Mouse (Mus musculus) adrenal gland, postnatal 10 days (tissue): ENCODE results near the gene Dysf. TPM values are rescaled to one million over a fixed set of nuclear protein-coding genes. Genes with fewer than 3 reads are reported as not detected.
A peak's percentile ranks its signal among the peaks of the same experiment; 100 is the strongest.
"Not testable (repeated sequence)": the region's sequence is repeated elsewhere in the genome, so short reads cannot be mapped to it uniquely, and the experiment has no call there.

ENCODE experiments used
- DNase-seq: peaks from one replicate; pipeline ENCODE4 v3.0.0; 2021; ENCODE audit warnings: mixed read lengths
- long read RNA-seq, 2 experiments: library from polyadenylated mRNA; stranded (forward); transcript quantifications; one replicate each; pipeline ENCODE4 v2.0.0; 2021
- total RNA-seq, 2 experiments: library from RNA; stranded (reverse); gene quantifications; 2 replicates each; pipeline ENCODE4 v1.2.3; 2021

Gene Dysf
- total RNA-seq: 10 to 100 TPM; 35.0 to 51.6 TPM
- long read RNA-seq, experiment 1, partial matches to known transcripts: 6 of 34 reads
- long read RNA-seq, experiment 1, other reads (novel, unspliced or antisense): 28 of 34 reads
- long read RNA-seq, experiment 2, partial matches to known transcripts: 4 of 22 reads
- long read RNA-seq, experiment 2, other reads (novel, unspliced or antisense): 18 of 22 reads

DNA sequence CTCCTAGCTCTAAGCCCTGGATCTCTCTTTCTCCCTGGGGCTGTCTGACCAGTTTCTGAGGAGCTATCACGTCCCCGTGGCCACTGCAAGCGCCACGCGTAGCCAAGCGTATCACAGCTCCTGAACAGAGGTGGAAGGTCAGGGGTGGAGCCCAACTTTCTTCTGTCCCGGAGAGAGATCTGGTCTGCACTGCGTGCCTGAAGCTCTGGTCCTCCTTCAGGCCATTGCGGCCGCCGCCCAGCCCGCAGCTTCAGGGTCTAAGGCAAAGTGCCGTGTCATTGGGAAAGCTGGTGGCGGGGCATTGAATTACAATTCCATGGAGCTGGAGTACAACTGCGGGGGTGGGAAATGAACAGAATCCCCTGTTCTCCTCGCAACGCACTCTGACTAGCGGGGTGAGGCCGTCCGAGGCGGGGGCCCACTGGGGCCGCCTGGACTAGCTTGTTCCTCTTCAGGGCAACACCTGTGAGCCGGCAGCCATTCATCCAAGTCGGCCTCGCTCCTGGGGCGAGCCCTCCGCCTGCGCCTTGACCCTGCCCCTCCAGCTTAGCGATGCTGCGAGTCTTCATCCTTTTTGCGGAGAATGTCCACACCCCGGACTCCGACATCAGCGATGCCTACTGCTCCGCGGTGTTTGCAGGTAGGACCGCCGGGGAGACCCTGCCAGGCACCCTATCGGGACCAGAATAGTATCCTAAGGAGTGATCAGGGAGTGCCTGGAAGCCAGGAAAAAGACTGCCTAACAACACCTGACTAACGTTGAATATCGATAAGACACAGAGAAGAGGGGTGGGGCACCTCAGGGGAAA lies at the start of gene Dysf:
TSS of gene Dysf (plus strand) at position 228 of the 809 bp plus-strand sequence.
- DNase-seq: peak; percentile 64

GRCm38 (mm10) chr6:83987642-83988041 lies 20.7 kb upstream of the Dysf start:
- DNase-seq: no peak

- no peak for DNase-seq
Measured at GRCm38 (mm10) chr6:84002716-84003115, 5.7 kb upstream of the Dysf start.

DNA sequence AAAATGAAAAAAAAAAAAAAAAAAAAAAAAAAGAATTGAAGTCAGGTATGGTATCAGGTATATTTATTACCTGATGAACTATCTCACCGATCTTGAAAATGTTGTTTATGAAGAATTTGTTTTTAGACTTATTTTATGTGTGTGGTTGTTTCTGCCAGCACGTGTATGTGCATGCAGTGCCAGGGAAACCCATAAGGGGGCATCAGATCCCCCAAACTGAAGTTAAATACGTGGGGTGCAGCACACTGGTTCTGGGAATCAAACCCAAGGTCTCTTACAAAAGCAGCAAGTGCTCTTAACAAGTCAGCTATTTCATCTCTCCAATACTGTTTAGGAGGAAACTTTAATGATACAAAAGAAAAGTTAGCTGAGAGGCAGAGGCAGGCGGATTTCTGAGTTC lies 4.1 kb upstream of the Dysf start:
- DNase-seq: no peak

DNA sequence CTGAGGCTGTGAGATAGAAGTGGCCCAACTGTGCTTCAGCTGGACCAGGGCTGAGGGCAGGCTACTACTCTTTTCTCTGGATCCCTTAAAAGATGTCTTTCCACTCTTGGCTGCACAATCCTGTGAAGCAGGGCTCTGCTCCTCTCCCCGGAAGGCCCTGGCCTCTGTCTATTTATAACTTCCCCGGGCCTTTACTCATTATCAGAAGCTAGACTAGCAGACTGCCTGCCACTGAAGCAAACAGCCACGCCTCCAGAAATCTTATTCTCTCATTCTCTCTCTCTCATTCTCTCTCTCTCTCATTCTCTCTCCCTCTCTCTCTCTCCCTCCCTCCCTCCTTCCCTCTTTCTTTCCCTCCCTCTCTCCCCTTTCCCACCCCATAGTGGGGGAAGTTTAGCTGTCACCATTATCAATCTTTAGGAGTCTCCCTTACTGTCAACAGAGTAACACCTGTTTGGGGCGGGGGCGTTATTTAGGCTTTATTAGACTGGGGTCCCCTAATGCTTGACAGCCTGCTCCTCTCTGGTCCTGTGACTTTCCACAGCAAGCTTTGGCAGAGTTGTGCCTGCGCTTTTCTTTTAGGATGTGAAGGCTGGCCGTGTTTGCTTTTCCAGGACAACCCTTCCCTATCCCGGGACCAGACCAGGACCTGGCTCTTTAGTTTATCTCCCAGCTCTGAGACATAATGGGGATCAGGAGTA lies 932 bp downstream of the Dysf start:
- DNase-seq: no peak

DNA sequence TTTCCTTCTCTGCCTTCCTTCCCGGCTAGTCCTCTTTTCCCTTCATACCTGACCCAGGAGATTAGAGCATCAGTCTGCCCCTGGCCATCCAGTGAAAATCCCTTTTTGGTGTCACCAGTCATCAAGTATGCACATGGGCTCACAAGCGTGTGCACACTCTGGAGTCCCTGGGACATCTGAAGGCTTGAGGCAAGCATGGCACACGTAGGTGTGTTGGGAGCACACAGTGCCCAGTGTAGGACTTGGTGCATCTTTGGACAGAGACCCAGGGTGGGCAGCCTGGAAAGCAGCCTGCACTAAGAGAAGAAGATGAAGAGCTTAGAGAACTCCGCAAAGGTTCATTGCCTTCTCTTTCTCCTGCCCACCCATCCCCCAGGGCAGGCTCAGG lies 1.5 kb downstream of the Dysf start:
- DNase-seq: no peak

DNA sequence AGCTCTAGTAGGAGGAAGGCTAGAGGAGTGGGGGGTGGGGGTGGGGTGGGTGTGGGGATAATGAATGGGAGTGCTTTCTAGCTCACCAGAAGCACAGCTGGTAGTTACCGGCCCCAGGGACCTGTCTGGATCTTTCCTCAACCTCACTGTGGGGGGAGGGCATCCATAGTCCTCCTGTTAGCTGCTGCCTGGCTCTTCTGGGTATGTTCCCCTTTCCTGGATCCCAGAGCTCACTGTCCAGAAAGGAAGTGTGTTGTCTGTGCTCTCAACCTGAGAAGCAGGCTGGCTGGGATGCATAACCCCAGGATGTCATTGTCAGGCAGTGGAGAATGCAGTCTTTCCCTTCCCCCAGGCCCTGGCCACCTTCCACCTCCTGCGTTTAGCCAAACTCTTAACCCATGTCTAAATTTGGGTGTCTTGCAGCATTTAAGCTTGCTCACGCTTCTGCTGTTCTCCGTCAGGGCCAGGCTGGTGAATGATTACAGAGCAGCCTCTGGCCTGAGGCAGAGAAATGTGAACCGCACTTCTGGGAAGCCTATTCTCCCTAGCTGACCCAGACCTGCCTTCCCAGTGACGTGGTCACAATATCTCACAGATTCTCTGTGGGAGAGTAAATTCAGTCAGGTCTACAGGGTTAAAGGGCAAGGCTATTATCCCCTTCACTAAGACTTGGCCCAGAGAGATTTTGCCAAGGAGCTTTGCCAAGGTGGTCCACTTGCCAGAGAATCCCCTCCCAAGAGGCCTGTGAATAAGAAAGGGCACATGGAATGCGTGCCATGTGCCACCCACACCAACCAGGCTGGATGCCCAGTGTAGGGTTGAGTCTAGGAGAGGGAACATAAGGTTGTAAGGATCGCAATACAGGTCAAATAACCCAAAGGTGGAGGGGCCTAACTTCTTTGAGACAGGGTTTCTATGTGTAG lies 2.2 kb downstream of the Dysf start:
- DNase-seq: peak; percentile 70

GRCm38 (mm10) chr6:84014961-84015683 lies 6.7 kb downstream of the Dysf start:
- DNase-seq: peak; percentile 78

DNA sequence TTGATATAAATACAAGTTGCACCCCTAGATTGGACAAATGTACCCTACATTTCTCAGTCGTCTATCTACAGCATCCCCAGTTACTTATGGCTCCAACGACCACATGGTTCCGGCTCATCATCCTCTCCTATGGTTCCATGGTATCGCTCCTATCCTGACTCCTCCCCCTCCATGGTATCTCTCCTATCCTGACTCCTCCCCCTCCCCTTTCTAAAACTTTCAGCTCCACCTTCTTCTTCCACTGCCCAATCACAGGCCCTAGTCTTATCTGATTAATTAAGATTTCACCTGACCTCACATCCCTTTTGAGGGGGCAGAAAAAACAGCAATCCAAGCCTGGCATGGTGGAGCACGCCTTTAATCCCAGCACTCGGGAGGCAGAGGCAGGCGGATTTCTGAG lies 8.5 kb downstream of the Dysf start:
- no peak for DNase-seq

GRCm38 (mm10) chr6:84017392-84017791 lies 9.0 kb downstream of the Dysf start:
- no peak for DNase-seq

DNA sequence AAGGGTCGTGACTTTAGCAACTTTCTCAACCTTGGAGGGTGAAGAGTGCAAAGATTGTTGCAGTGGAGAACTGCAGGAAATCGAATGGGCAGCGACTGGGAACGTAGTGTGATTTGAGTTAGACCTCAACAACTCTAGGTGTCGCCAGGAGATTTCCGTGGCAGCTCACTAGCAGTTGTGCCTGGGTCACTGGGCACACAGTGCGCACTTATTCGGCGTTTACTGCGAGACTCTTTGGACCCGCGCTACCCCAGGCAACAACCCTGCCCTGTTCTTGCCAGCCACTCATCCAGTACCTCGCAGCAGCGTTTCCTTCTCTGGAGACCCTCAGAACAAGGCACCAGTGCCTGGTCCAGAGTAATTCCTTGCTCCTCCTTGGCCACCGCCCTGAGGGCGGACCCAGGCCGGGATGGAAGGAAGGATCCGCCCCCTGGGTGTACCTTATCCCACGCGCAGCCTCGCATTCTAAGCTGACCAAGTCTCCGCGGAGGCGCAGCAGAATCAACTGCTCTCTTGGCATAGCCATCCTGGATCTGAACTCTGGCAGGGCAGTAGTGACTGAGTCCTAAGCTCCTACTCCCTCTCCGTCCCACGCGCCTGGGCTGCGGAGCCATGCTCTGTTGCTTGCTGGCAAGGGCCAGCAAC lies 10.6 kb downstream of the Dysf start:
- DNase-seq: peak; percentile 80

DNA sequence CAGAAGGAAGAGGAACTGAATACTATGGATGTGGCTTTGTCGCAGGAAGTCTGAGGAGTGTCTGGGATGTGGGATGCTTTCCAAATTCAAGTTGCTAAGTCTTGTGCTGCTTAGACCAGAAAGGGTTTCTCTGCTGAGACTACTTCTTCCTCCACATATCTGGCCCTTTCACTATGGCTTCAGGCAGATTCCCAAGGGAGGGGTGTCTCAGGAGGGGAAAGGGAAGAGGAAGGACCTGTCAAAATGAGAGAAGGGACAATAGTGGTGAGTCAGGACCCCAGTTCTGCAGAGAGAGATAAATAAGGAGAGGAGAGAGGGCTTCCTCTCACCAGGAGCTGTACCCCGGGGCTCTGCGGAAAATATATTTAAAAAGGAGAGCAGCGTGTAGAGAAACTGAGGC lies 11.6 kb downstream of the Dysf start:
- no peak for DNase-seq

- DNase-seq: no peak
Measured at GRCm38 (mm10) chr6:84021990-84022389, 13.6 kb downstream of the Dysf start.

DNA sequence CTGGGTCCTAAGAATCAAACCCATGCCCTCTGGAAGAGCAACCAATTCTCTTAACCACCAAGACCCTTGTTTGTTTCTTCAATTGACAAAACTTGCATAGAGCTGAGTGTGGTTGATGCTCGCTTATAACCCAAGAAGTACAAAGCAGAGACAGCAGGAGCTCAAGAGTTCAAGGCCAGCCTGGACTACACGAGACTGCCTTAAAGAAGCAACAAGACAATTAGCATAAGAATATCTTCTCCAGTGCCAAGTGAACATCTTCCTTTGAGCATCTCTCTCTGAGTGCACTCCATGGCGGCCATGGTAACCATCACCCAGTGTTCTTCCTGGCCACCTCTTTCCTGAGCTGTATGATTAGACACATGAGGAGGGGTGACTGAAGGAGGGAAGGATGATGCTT lies 17.2 kb downstream of the Dysf start:
- DNase-seq: no peak

DNA sequence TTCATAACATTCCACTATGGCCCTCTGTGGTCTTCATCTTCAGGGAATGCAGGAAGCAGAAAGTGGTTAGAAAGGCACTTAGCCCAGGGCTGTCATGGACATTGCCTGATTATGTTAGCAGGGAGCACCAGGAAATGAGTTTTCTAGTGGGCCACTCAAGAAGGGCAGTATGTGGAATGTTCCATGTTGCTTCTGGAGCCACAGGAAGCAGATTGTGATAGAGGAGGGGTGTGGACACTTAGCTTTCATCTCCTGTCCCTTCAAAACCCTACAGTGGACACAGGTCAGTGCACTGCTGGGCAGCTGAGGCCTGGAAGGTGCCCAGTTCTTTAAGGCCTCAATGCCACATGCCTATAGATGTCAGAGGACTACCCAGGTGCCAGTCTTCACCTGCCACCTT lies 20.4 kb downstream of the Dysf start:
- no peak for DNase-seq

DNA sequence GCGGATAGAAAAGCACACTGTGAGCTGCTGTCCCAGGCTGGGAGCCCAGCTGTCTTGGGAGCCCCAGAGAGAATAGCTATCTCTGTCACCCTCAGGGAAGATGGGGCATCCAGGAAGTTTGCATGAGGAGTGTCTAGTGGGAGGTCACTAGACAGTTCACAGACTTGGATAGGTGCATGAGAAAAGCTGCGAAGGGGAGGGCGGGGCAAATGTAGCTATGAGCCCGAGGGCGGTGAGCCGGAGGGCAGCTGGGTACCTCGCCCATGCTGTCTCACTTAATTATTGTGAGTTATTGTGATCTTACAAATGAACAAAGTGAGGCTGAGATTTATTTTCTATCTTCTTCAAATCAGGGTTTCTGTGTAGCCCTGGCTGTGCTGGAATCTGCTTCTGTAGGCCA lies 21.4 kb downstream of the Dysf start:
- no peak for DNase-seq

DNA sequence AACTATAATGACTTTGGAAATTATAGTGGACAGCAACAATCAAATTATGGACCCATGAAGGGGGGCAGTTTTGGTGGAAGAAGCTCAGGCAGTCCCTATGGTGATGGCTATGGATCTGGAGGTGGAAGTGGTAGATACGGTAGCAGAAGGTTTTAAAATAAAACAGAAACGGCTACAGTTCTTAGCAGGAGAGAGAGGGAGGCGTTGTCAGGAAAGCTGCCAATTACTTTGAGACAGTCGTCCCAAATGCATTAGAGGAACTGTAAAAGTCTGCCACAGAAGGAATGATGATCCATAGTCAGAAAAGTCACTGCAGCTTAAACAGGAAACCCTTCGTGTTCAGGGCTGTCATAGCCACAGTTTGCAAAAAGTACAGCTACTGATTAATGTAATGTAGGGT lies 24.1 kb downstream of the Dysf start:
- not testable (repeated sequence) for DNase-seq

GRCm38 (mm10) chr6:84043251-84043940 lies 35.0 kb downstream of the Dysf start:
- DNase-seq: peak; percentile 27

DNA sequence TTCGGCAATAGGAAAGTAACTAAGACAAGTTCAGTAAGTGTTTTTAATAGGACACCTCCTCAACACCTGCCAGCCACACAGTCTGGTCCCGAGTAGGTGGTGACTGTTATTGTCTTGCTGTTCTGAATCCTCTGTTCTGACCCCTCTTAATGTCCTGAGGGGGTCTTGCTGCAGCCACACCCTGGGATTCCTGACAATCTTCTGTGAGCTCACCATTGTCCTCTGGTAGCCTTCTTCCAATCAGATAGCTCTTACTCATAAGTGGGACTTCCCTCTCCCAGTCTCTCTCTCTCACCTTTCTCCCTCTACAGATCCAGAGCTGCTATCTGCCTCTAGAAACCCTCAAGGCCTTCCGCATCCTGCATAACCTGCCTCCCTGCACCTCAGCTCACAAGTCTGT lies 36.3 kb downstream of the Dysf start:
- no peak for DNase-seq

GRCm38 (mm10) chr6:84048856-84049255 lies 40.5 kb downstream of the Dysf start:
- DNase-seq: peak; percentile 34
